Mouse (Mus musculus) heart, embryonic 14.5 days (tissue): Measurements from ENCODE around the gene Melk. TPM values are rescaled to one million over a fixed set of nuclear protein-coding genes. Genes with fewer than 3 reads are reported as not detected.

Source experiments
- ATAC-seq: fragments of 200-750 bp; cut with Nextera tagmentation; 2 replicates; pipeline ENCODE4 v1.8.0; 2017; ENCODE audit warnings: low read depth, moderate TSS enrichment; ENCODE audit not compliant: insufficient number of reproducible peaks, insufficient read depth, low FRiP score
- H3K27ac ChIP-seq, 2 experiments: fragments of 200-500 bp in 1 of 2; fragments of 300-500 bp in 1 of 2; sonication (generic) in 1 of 2; replicated peaks in 1 of 2; 2 replicates each; pipeline ENCODE4 v1.5.1; 2012 to 2014; ENCODE audit warnings: low read depth in 2 of 2, low read length in 2 of 2, control low read depth in 1 of 2, mild to moderate bottlenecking in 1 of 2, mixed read lengths in 1 of 2; ENCODE audit not compliant: control insufficient read depth in 1 of 2, insufficient read depth in 1 of 2
- H3K27me3 ChIP-seq: fragments of 300-500 bp; sonication (generic); 2 replicates; pipeline ENCODE4 v1.6.1; 2014; ENCODE audit warnings: mild to moderate bottlenecking, low read length, control low read depth; ENCODE audit not compliant: control insufficient read depth, insufficient read depth
- H3K36me3 ChIP-seq: fragments of 300-500 bp; sonication (generic); 2 replicates; pipeline ENCODE4 v1.6.1; 2014; ENCODE audit warnings: mild to moderate bottlenecking, control low read depth, low read length, mixed read lengths; ENCODE audit not compliant: control insufficient read depth, insufficient read depth
- H3K4me1 ChIP-seq, 2 experiments: fragments of 200-500 bp in 1 of 2; fragments of 300-500 bp in 1 of 2; sonication (generic) in 1 of 2; 2 replicates each; pipeline ENCODE4 v1.6.1; 2012 to 2014; ENCODE audit warnings: low read length in 2 of 2, control low read depth in 1 of 2, mixed read lengths in 1 of 2; ENCODE audit not compliant: control insufficient read depth in 2 of 2, insufficient read depth in 2 of 2
- H3K4me2 ChIP-seq: fragments of 300-500 bp; sonication (generic); 2 replicates; pipeline ENCODE4 v1.6.1; 2014; ENCODE audit warnings: mild to moderate bottlenecking, low read length
- H3K4me3 ChIP-seq, 2 experiments: fragments of 200-500 bp in 1 of 2; fragments of 300-500 bp in 1 of 2; sonication (generic) in 1 of 2; 2 replicates each; pipeline ENCODE4 v1.5.1; 2012 to 2014; ENCODE audit warnings: low read length in 2 of 2, mild to moderate bottlenecking in 2 of 2, control low read depth in 1 of 2, low read depth in 1 of 2, moderate library complexity in 1 of 2; ENCODE audit not compliant: control insufficient read depth in 1 of 2, insufficient read depth in 1 of 2
- H3K9ac ChIP-seq: fragments of 300-500 bp; sonication (generic); 2 replicates; pipeline ENCODE4 v1.6.1; 2014; ENCODE audit warnings: mild to moderate bottlenecking, low read length
- H3K9me3 ChIP-seq: fragments of 300-500 bp; sonication (generic); 2 replicates; pipeline ENCODE4 v1.6.1; 2016; ENCODE audit warnings: low read length, control low read depth; ENCODE audit not compliant: control insufficient read depth
- WGBS: fragments of 180-500 bp; shearing (Covaris S2); extraction: QIAGEN DNeasy Blood & Tissue Kit; methylation state at CpG from one replicate; pipeline ENCODE4 v1.1.7; 2014; 5-methylcytosine and 5-hydroxymethylcytosine counted together
- polyA plus RNA-seq: library from polyadenylated mRNA; unstranded; fragments of >200 nt; fragmentation: Nextera tagmentation; extraction: Ambion mirVana; gene quantifications from 2 replicates; pipeline ENCODE4 v1.2.1, GENCODE M21; 2014

Melk gene
- polyA plus RNA-seq, 1 experiment from 2014 or later = 23.1 TPM

GRCm38 (mm10) chr4:44310429-44310828 is 9.8 kb downstream of the Melk start:
- Histone ChIP-seq H3K27me3 (no peaks in the 10 kb centered on the region), H3K4me1 (no peaks in the 10 kb centered on the region), H3K36me3 (peaks cover 80% of the 10 kb centered on the region), H3K27ac (no peak overlapping the region), H3K4me2 (no peak overlapping the region), H3K4me3 (no peak overlapping the region), H3K9ac (no peak overlapping the region), H3K9me3 (no peaks in the 10 kb centered on the region)
- no peak for ATAC-seq
- WGBS = 84% methylated on average over 4 of the region's 4 CpGs

DNA sequence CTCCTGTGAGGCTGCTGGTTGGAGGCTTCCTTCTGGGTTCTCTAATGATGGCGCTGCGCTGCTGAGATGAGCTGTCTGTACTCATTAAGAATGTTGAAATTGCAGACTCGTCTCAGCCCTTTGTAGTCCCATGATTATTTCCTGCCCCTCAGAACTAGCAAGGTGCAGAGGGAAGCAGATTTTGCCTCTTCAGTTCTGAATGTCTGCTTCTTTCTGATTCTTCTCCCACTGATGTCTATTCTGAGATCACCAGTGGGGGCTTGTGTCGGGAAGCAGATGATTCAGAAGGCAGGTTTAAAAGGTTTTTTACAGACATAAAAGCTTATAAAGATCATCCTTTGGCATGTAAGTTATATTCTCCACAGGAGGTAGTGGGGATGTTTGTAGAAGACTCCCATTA is 10.2 kb downstream of the Melk start:
- ATAC-seq = no peak
- Histone ChIP-seq H3K36me3 (peaks cover 79% of the 10 kb centered on the region), H3K4me1 (no peaks in the 10 kb centered on the region), H3K9me3 (no peaks in the 10 kb centered on the region), H3K27me3 (no peaks in the 10 kb centered on the region), H3K27ac (no peak overlapping the region), H3K4me2 (no peak overlapping the region), H3K4me3 (no peak overlapping the region), H3K9ac (no peak overlapping the region)
- 88% methylated on average over 4 of the region's 4 CpGs for WGBS

- Histone ChIP-seq H3K4me2 (no peak overlapping the region), H3K27me3 (no peaks in the 10 kb centered on the region), H3K9ac (no peak overlapping the region), H3K4me1 (no peaks in the 10 kb centered on the region), H3K4me3 (no peak overlapping the region), H3K36me3 (peaks cover 53% of the 10 kb centered on the region), H3K9me3 (no peaks in the 10 kb centered on the region), H3K27ac (no peak overlapping the region)
- 81% methylated on average over 12 of the region's 12 CpGs for WGBS
- no peak for ATAC-seq
Measured at GRCm38 (mm10) chr4:44316270-44316809, 15.7 kb downstream of the Melk start.

DNA sequence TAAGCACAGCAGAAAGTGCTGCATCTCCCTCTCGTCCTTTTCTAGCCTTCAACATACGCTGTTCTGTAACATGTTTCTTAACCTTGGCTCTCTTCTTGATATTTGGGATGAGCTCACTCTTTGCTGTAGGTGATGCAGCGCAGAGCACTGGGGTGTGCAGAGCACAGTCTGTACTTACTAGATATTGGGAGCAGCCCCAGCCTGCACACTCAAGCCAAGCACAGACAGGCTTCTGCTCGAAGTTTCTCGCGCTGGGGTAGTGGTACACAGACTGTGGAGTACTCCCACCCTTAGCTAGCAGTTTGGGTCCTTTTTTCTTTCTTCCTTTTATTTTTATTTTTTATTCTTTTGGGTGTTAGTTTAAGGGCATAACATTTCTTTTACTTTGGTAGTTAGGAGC is 19.8 kb downstream of the Melk start:
- Histone ChIP-seq H3K4me1 (no peaks in the 10 kb centered on the region), H3K4me2 (no peak overlapping the region), H3K9ac (no peak overlapping the region), H3K9me3 (no peaks in the 10 kb centered on the region), H3K36me3 (peaks cover 31% of the 10 kb centered on the region), H3K27ac (no peak overlapping the region), H3K4me3 (no peak overlapping the region), H3K27me3 (no peaks in the 10 kb centered on the region)
- ATAC-seq = no peak
- 91% methylated on average over 6 of the region's 6 CpGs for WGBS

- no peaks in the 10 kb centered on the region for H3K27me3 ChIP-seq
- H3K9me3 ChIP-seq = no peaks in the 10 kb centered on the region
- H3K4me3 ChIP-seq = no peak overlapping the region
- H3K36me3 ChIP-seq = peaks cover 47% of the 10 kb centered on the region
- H3K27ac ChIP-seq = no peak overlapping the region
- H3K4me1 ChIP-seq = no peaks in the 10 kb centered on the region
- H3K4me2 ChIP-seq = no peak overlapping the region
- H3K9ac ChIP-seq = no peak overlapping the region
- WGBS = 88% methylated on average over 7 of the region's 7 CpGs
- ATAC-seq = no peak
Measured at GRCm38 (mm10) chr4:44322124-44322523, 21.4 kb downstream of the Melk start.

- peaks cover 43% of the 10 kb centered on the region for H3K36me3 ChIP-seq
Measured at GRCm38 (mm10) chr4:44325453-44325852, 24.8 kb downstream of the Melk start.

DNA sequence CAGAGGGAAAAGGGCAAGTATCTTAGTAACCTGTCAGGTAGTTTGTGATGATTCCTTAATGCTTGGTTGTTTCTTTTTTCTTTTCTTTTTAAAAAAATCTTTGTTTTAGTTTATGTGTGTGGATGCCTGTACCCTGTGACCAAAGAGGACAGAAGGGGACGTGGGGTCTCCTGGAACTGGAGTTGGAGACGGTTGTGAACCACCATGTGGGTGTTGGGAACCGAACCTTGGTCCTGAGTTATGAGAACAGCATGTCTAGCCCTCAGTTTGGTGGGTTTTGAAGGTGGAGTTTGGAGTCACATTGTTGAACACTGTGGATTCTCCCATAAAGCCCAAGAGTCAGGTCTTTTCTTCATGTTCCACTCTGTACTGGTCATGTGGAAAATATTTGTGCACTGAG is 26.0 kb downstream of the Melk start:
- peaks cover 39% of the 10 kb centered on the region for H3K36me3 ChIP-seq
- no peaks in the 10 kb centered on the region for H3K27me3 ChIP-seq
- H3K9ac ChIP-seq = no peak overlapping the region
- H3K27ac ChIP-seq = no peak overlapping the region
- no peaks in the 10 kb centered on the region; a peak in 1 of 4 replicates for H3K4me1 ChIP-seq
- WGBS = 92% methylated on average over 3 of the region's 3 CpGs
- no peak for ATAC-seq
- H3K4me3 ChIP-seq = no peak overlapping the region
- H3K9me3 ChIP-seq = no peaks in the 10 kb centered on the region
- H3K4me2 ChIP-seq = no peak overlapping the region

More at GRCm38 (mm10) chr4:44325453-44325852, 24.8 kb downstream of the Melk start:
- Histone ChIP-seq H3K27me3 (no peaks in the 10 kb centered on the region), H3K27ac (no peak overlapping the region), H3K4me2 (no peak overlapping the region), H3K9ac (no peak overlapping the region), H3K4me3 (no peak overlapping the region), H3K9me3 (no peaks in the 10 kb centered on the region), H3K4me1 (no peaks in the 10 kb centered on the region)
- 47% methylated on average over 4 of the region's 4 CpGs for WGBS
- ATAC-seq = no peak

GRCm38 (mm10) chr4:44327976-44328375 is 27.3 kb downstream of the Melk start:
- Histone ChIP-seq H3K36me3 (peaks cover 42% of the 10 kb centered on the region), H3K4me1 (no peaks in the 10 kb centered on the region; a peak in 1 of 4 replicates), H3K27ac (no peak overlapping the region), H3K9ac (no peak overlapping the region), H3K9me3 (no peaks in the 10 kb centered on the region), H3K4me3 (no peak overlapping the region), H3K27me3 (no peaks in the 10 kb centered on the region), H3K4me2 (no peak overlapping the region)
- WGBS = 89% methylated on average over 1 of the region's 1 CpGs
- no peak for ATAC-seq
